Mouse (Mus musculus) megakaryocyte, embryonic 14.5 days (primary cell): ENCODE results near the gene Plekhg2.

Experiments
- FLI1 ChIP-seq: IDR thresholded peaks from 2 replicates; pipeline ENCODE4 v1.6.1; 2012; ENCODE audit warnings: low read length, inconsistent platforms, mixed read lengths
- GATA1 ChIP-seq: IDR thresholded peaks from 3 replicates; pipeline ENCODE4 v1.6.1; 2012; ENCODE audit warnings: mixed read lengths, low read length, inconsistent platforms, borderline replicate concordance

DNA sequence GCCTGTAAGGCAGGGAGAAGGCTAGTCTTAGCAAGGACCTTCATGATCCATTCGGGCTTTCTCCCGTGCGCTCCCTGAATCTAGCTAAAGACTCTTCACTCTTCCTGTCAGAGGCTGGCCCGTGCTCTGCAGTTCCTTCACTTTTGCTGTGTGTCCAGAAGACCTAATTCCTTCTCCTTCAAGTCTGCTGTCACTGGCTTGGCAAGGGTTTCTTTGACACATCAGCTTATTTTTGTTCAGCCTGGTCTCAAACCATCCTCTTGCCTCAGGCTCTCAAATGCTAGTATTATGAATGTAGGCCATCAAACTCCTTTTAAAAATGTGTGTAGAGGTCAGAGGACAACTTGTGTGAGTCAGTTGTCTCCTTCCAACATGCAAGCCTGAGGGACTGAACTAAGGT is 11.2 kb upstream of the Plekhg2 start:
- TF ChIP-seq GATA1 (no peak), FLI1 (no peak)
